Mouse (Mus musculus) T-cell, adult 2 months (primary cell): Measurements from ENCODE around the gene Hic1.

Source experiments
- DNase-seq: peaks from one replicate; pipeline ENCODE4 v3.0.0; 2022; ENCODE audit warnings: low spot score

Gene Hic1

DNA sequence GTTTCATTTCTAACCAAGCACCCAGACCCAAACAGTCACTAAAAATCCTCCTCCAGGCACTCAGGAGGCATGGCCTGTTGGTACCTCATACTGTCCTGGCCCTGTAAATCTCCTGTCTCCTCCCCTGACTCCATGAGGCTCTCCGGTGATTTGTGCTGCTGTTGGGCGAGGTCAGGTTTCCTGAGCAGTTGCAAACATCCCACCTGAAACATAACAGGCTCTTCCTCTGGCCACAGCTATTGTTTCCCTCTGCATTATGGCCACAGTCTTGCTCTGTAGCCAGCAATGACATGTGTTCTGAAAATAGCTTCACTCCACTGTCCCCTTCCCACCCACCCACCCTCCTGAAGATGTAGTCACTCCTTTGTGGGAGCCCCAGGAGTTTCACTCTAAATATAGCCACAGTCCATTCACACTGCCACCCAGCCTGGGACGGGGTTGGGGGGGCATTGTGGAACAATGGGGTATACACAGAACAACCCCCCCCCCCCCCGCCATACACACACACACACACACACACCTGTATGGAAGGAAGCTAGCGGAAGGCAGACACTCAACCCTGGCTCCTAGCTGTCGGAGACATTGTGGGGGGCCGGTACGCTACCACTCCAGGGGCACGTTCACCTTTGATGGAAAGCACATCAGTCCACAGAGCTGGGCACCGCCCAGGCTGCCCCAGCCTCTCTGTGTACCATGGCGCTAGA is 20.8 kb downstream of the Hic1 start:
- no peak for DNase-seq

DNA sequence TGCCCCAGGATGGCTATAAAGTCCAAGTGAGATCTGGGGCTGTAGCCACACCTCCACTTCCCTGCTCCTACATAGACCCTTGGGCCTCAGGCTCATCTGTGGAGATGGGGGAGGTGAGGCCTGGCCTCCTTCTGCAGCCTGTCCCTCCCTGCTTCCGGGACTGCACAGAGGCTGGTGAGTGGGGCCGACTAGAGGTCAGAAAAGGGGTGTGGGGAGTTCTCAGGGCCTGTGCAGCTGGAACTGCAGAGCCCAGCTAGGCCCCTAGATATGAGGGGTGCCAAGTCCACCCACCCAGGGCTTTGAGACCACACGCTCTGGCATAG is 21.5 kb downstream of the Hic1 start:
- no peak for DNase-seq

GRCm38 (mm10) chr11:75147106-75147845 is 22.0 kb downstream of the Hic1 start:
- DNase-seq = no peak

GRCm38 (mm10) chr11:75145841-75146240 is 23.5 kb downstream of the Hic1 start:
- no peak for DNase-seq

GRCm38 (mm10) chr11:75142749-75143148 is 26.6 kb downstream of the Hic1 start:
- DNase-seq = no peak

DNA sequence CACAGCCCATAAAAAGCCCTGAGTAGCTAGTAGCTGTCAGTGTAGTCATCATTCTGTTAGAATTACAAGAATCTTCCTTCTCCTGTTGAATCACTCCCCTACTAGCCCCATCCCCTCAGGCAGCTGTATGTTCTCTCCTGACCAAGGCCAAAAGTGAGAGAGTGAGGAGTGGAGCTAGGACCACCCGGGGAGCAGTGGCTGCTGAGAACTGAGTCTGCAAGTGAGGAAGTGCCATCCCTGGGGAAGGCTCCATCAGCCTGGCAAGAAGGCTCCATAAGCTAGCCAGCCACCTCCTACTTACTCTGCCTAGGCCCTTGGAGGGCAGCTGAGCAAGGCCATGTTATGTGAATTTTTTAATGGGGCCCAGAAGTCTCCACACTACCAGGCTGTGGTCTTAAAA is 27.4 kb downstream of the Hic1 start:
- no peak for DNase-seq

DNA sequence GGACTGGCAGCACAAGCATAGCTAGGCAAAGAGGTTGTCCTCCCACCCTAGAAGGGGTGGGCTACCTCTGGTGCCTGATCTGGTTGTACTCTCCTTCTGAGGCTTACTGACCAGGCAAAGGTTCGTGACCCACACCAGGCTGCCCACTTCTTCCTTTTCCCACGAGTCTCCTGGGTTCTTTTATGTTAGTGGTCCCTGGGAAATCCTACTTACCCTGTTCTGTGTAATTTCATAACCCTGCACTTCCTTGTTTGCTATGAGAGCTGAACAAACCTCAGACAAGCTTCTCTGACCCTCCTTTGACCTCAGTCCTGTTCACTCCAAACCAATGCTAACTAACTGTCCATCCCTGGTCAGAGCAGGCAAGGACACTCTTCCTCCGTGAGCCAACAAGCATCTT is 28.3 kb downstream of the Hic1 start:
- no peak for DNase-seq

- DNase-seq = no peak
Observed at GRCm38 (mm10) chr11:75140431-75140830, 28.9 kb downstream of the Hic1 start.

DNA sequence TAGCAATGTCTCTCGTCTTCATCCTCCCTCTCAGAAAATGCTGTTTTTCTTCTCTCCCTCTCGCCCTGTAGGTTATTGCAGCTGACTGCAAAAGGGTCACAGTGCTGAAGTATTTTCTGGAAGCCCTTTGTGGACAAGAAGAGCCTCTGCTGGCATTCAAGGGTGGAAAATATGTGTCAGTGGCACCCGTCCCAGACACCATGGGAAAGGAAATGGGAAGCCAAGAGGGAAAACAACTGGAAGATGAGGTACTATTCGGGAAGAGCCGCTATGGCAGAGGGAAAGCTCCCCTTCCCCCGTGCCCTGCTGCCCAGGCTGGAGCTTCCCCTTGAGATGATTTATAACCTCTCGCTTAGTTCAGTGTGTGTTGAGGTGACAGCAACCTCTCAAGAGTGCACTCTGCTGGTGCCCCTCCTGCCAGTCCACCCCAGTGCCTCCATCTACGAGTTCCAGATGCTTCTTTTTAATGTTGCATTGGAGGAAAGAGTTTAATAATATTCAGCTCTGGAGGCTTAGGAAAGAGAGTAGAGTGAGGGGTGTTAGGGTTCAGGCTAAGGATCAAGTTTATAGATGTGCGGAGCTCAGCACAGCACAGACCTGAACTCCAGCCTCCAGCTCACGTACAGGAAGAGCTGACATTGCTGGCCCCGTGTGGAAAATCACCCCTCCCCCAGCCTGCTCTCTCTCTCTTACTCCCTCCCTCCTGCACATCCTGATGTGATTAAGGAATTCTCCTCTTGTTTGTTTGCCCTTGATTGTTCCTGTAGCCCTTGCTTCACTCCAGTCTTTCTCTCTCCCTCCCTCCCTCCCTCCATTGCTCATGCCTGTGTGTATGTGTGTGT is 30.0 kb downstream of the Hic1 start:
- no peak for DNase-seq

DNA sequence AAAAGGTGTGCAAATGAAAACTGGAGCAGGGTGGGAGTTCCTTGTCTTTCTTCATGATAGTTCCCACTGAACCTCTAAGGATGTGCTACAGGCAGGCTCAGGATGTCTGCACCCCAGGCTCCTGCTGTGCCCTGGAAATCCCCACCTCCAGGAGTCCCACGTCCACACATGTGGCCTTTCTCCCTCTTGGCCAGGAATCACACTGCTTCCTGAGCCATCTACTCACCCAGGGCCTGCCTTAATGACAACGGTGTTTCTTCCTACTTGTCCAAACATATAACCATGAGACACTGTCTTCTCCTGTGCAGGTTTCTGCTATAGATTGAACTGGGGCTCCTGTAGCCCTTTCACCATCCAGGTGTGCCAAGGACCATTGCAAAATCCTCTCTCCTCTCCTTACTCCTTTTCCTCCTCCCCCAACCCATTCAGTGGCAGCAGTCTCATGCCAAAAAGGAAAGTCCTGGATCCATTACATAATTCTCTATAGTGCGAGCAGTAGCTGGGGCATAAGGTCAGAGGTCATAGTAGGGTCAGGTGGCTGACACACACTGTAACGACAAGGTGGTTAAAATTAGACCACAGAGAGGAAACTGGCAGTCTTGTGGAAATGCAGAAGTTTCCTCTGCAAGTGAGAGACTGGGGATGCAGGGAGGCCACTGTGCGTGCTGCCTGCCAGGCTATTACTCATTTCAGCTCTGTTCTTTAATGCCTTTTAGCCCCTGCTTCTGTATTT is 32.5 kb downstream of the Hic1 start:
- peak; percentile 29 for DNase-seq

- DNase-seq = no peak
Observed at GRCm38 (mm10) chr11:75135358-75135757, 34.0 kb downstream of the Hic1 start.

DNA sequence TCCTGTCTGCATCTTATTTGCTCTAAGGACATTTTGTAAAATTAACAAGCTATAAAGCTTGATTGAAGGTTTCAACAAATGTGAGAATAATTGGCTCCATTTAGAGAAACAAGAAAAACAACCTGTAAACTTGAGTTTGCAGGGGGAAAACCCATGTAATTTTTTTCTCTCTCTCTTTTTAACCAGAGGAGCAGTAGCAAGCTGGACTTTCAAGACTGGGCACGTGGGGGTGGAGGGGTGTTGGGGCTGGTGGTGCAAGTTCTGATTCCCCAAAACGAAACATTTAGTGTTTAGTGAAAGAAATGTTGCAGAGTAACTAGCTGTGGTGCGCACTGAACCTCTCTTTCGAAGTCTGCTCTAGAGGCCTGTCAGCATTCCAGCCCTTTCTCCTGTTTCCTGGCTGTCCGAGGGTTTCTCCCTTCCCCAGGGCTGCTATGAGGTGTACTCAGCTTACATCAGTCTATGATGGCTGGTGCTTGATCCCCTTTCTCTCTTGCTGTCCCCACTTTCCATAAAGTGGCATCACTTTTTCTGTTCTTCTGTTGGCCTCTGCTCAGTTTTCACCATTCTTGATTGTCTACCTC is 34.7 kb downstream of the Hic1 start:
- no peak for DNase-seq

GRCm38 (mm10) chr11:75133951-75134350 is 35.4 kb downstream of the Hic1 start:
- DNase-seq = no peak

DNA sequence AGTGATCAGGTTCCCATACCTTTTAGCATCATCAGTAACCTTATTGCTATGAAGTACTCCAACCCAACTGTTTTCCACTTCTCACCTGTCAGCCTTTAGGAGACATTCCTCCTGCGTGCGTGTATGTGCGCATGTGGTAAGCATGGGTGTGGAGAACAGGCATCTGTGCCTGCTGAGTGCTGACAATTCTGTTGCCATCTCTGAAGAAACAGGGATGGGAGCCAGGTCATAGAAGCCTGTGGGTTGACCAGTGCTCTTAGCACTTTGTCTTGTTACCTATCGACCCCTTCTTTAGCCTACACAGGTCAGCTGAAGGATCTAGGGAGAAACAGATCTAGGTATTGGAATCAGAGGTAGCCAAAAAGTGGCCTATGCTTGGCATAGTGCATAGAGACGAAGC is 35.9 kb downstream of the Hic1 start:
- no peak for DNase-seq

- DNase-seq = no peak
Observed at GRCm38 (mm10) chr11:75132278-75132677, 37.0 kb downstream of the Hic1 start.

GRCm38 (mm10) chr11:75131300-75131699 is 38.0 kb downstream of the Hic1 start:
- DNase-seq = no peak

- no peak for DNase-seq
Observed at GRCm38 (mm10) chr11:75129481-75129880, 39.8 kb downstream of the Hic1 start.

- DNase-seq = no peak
Observed at GRCm38 (mm10) chr11:75126384-75126783, 42.9 kb downstream of the Hic1 start.

- no peak for DNase-seq
Observed at GRCm38 (mm10) chr11:75124406-75124805, 44.9 kb downstream of the Hic1 start.

DNA sequence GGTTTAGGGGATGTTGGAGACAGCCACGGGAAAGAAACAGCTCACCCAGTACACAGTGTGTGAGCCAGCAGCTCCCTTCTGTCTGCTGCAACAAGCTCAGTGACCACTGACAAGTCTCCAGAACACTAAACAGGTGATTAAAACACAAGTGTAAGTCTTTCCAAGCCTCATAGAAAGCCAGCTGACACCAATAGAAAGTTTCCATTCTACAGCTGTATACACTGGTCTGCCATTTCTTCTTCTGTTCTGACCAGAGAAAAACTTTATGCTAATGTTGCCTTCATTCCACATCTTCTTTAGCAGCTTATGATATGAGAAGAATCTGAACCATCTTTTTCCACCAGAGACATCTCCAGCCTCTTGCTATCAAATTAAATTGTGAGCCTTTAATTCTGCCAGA is 48.0 kb downstream of the Hic1 start:
- no peak for DNase-seq

DNA sequence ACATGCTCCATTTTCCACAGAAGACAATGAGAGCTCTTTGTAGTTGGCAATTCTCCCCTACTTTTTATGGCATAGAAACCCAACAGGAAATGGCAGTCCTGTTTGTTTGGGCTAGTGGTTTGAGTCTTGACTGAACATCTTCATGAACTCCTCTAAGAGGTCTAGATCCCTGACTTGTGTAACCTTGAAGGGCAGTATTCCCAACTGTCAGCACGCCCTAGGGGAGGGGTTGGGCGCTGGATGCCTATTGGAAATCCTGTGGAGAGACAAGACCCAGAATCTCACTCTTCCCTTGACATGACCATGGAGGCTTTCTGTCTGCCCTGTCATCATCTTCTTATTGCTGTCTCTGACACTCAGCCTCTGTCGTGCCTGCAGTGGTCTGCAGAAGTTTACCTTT is 49.5 kb downstream of the Hic1 start:
- DNase-seq = no peak

GRCm38 (mm10) chr11:75119298-75119697 is 50.0 kb downstream of the Hic1 start:
- no peak for DNase-seq
